Mouse (Mus musculus) midbrain, embryonic 13.5 days (tissue): ENCODE results near the gene Bloc1s3. TPM values are rescaled to one million over a fixed set of nuclear protein-coding genes. Genes with fewer than 3 reads are reported as not detected.
A peak's percentile ranks its signal among the peaks of the same experiment; 100 is the strongest.
"Not testable (repeated sequence)": the region's sequence is repeated elsewhere in the genome, so short reads cannot be mapped to it uniquely, and the experiment has no call there.

Source experiments
- ATAC-seq: fragments of 200-750 bp; cut with Nextera tagmentation; 2 replicates; pipeline ENCODE4 v1.8.0; 2017; ENCODE audit warnings: mild to moderate bottlenecking, moderate TSS enrichment, moderate library complexity
- H3K27ac ChIP-seq: fragments of 300-500 bp; sonication (generic); 2 replicates; pipeline ENCODE4 v1.5.1; 2015; ENCODE audit warnings: inconsistent platforms, mild to moderate bottlenecking, moderate library complexity
- H3K27me3 ChIP-seq: fragments of 300-500 bp; sonication (generic); 2 replicates; pipeline ENCODE4 v1.6.1; 2015; ENCODE audit warnings: mild to moderate bottlenecking, inconsistent platforms
- H3K36me3 ChIP-seq: fragments of 300-500 bp; sonication (generic); 2 replicates; pipeline ENCODE4 v1.6.1; 2015; ENCODE audit warnings: mild to moderate bottlenecking, inconsistent platforms
- H3K4me1 ChIP-seq: fragments of 300-500 bp; sonication (generic); replicated peaks from 2 replicates; pipeline ENCODE4 v1.6.1; 2015; ENCODE audit warnings: inconsistent platforms
- H3K4me2 ChIP-seq: fragments of 300-500 bp; sonication (generic); replicated peaks from 2 replicates; pipeline ENCODE4 v1.6.1; 2015; ENCODE audit warnings: moderate library complexity, mild to moderate bottlenecking, inconsistent platforms
- H3K4me3 ChIP-seq: fragments of 300-500 bp; sonication (generic); replicated peaks from 2 replicates; pipeline ENCODE4 v1.5.1; 2015; ENCODE audit warnings: mild to moderate bottlenecking, inconsistent platforms
- H3K9ac ChIP-seq: fragments of 300-500 bp; sonication (generic); replicated peaks from 2 replicates; pipeline ENCODE4 v1.6.1; 2015; ENCODE audit warnings: mild to moderate bottlenecking, inconsistent platforms
- H3K9me3 ChIP-seq: fragments of 300-500 bp; sonication (generic); 2 replicates; pipeline ENCODE4 v1.6.1; 2016; ENCODE audit warnings: mild to moderate bottlenecking, inconsistent platforms
- WGBS: fragments of 180-500 bp; shearing (Covaris S2); methylation state at CpG from one replicate; pipeline ENCODE4 v1.1.7; 2015; 5-methylcytosine and 5-hydroxymethylcytosine counted together
- polyA plus RNA-seq: library from polyadenylated mRNA; unstranded; fragments of >200 nt; fragmentation: Nextera tagmentation; extraction: Ambion mirVana; gene quantifications from 2 replicates; pipeline ENCODE4 v1.2.1, GENCODE M21; 2015

Gene Bloc1s3
- polyA plus RNA-seq, 1 experiment from 2014 or later = 4.5 TPM

DNA sequence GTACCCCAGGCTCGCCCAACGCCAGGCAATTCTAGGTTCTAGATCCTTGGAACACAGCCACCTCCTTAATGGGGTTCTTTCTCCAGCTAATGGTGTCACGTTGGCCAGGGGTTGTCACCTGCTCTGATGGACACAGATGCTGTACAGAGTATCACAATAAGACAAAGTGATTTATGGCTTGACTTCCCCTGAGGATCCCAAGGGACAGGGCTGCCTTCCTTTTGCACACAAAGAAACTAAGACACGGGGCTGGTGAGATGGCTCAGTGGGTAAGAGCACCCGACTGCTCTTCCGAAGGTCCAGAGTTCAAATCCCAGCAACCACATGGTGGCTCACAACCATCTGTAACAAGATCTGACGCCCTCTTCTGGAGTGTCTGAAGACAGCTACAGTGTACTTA is 3.8 kb upstream of the Bloc1s3 start:
- not testable (repeated sequence) for ATAC-seq, H3K4me2 ChIP-seq, H3K9ac ChIP-seq, H3K27me3 ChIP-seq, H3K36me3 ChIP-seq, H3K9me3 ChIP-seq, H3K4me3 ChIP-seq, H3K27ac ChIP-seq
- peaks cover 21% of the 10 kb centered on the region for H3K4me1 ChIP-seq
- WGBS = 90% methylated on average over 6 of the region's 7 CpGs

DNA sequence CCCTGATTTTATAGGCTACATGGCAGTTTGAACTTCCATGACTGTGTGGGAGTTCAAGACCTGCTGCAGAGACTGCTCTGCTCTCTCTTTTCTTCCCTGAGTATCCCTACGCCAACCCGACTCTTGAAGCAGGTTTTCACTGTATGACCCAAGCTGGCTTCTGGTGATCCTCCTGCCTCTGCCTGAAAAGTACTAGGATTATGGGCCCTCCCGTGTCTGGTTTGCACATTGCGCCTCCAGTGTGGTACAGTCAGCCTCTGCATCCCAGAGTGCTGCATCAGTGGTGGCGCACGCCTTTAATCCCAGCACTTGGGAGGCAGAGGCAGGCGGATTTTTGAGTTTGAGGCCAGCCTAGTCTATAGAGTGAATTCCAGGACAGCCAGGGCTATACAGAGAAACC is 1.6 kb upstream of the Bloc1s3 start:
- WGBS = 94% methylated on average over 7 of the region's 7 CpGs
- Histone ChIP-seq H3K9me3 (no peaks in the 10 kb centered on the region), H3K4me2 (peak overlapping the region; percentile 77), H3K9ac (peak overlapping the region; percentile 88), H3K4me3 (peak overlapping the region; percentile 70), H3K27me3 (no peaks in the 10 kb centered on the region), H3K36me3 (no peaks in the 10 kb centered on the region), H3K4me1 (peaks cover 30% of the 10 kb centered on the region), H3K27ac (no peak overlapping the region)
- no peak for ATAC-seq

DNA sequence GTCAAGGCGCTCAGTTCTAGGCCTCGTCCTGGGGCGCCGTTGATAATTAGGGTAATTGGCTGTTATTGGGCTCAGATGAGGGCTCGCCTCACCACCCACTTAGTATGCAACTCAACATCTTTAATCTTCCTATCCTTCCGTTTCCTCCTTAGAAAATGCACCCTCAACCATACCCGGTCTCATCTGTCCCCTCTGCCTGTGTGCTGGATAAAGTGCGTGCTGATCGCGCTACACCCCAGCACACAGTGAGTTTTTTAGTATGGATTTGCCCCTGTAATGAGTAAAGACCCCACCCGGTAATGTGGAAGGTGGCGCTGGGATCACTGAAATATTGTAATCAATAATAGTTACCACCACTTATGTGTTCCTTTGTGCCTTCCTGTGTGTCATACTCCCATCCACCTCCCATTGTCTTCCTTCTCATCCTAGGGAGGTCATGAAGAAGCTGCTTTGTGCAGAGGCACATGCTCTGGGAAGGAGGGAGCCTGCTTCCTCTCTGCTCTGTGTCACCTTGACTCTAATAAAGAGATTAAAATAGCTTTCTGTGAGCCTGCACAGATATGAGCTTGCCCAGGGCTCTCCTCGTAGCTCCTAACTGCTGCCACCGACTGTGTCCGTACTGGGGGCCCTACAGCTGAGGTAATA is 879 bp upstream of the Bloc1s3 start:
- Histone ChIP-seq H3K36me3 (no peaks in the 10 kb centered on the region), H3K9me3 (no peaks in the 10 kb centered on the region), H3K27ac (peak overlapping the region; percentile 84), H3K4me2 (peak overlapping the region; percentile 77), H3K4me3 (peak overlapping the region; percentile 70), H3K27me3 (no peaks in the 10 kb centered on the region), H3K9ac (peak overlapping the region; percentile 88), H3K4me1 (peaks cover 30% of the 10 kb centered on the region)
- 11% methylated on average over 15 of the region's 15 CpGs for WGBS
- ATAC-seq = peak; percentile 9

DNA sequence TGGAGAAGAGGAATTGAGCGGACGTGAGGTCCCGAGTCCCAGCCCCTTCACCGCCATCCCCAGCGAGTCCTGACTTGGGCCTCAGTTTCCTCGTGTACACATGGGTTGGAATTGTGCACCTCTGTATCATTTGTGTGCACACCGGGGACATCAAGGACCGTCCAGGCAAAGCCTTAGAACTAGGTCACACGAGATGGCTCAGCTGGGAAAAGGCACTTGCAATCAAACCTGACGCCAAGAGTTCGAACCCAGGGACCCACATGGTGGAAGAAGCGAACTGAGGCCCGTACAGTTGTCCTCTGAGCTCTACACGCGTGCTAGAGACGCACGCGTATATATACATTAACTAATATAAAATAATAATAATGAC is 570 bp downstream of the Bloc1s3 start:
- WGBS = 3% methylated on average over 18 of the region's 18 CpGs

DNA sequence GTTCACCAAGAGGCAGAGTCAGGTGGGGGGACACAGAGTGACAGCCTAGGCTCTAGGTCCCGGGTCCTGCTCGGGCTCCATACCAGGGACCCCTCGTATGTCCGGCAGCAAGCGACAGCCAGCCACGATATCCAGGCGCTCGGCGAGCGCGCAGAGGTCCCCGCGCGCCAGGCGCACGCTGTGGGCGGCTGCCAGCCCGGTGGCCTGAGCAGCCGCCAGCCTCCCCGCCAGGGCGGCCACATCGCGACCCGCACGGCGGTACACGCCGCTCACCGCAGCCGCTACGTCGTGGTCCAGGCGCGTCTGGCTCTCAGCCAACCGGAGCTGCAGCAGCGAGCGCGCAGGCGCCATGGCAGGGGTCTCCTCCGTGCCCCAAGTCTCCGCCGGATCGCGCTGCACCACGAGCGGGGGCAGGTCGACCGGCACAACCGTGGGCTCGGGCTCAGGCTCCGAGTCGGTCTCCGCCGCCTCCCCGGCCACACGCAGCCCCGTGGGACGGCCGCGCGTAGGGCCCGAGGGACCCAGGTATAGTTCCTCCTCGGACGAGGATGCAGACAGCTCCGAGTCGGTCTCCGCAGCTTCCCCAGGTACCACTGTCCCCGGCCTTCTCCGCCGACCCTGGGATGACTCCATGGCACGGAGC is 1.1 kb downstream of the Bloc1s3 start:
- peaks cover 28% of the 10 kb centered on the region for H3K4me1 ChIP-seq
- H3K4me3 ChIP-seq = peak overlapping the region; percentile 70
- whole genome bisulfite sequencing = 1% methylated on average over 60 of the region's 71 CpGs
- peak overlapping the region; percentile 84 for H3K27ac ChIP-seq
- H3K4me2 ChIP-seq = peak overlapping the region; percentile 77
- H3K9me3 ChIP-seq = no peaks in the 10 kb centered on the region
- peak overlapping the region; percentile 88 for H3K9ac ChIP-seq
- peak; percentile 37 for ATAC-seq
- no peaks in the 10 kb centered on the region for H3K27me3 ChIP-seq
- no peaks in the 10 kb centered on the region for H3K36me3 ChIP-seq

More for the DNA sequence above, 570 bp downstream of the Bloc1s3 start:
- ATAC-seq = no peak
- Histone ChIP-seq H3K4me1 (peaks cover 28% of the 10 kb centered on the region), H3K27me3 (no peaks in the 10 kb centered on the region), H3K4me2 (peak overlapping the region; percentile 77), H3K4me3 (peak overlapping the region; percentile 70), H3K9me3 (no peaks in the 10 kb centered on the region), H3K9ac (peak overlapping the region; percentile 88), H3K36me3 (no peaks in the 10 kb centered on the region), H3K27ac (peak overlapping the region; percentile 84)

DNA sequence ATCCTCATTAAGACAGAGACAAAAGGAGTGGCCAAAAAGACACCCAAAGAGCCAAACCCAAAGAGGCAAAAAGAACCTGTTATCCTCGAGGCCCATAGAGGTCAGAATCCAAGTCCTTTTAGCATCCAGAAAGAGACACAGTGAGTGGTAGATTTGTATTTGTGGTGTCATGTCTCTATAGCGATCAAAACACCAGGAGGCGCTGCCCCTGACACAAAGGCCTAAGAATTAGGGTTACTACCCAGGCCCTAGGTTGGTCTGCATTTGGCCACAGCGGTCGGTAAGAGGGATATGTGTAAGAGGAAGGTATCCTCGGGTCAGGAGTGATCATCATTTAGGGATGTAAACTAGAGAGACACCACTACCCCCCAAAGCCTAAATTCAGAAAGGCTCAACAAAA is 1.8 kb downstream of the Bloc1s3 start:
- Histone ChIP-seq H3K4me2 (peak overlapping the region; percentile 77), H3K27ac (no peak overlapping the region), H3K27me3 (no peaks in the 10 kb centered on the region), H3K9me3 (no peaks in the 10 kb centered on the region), H3K4me1 (peaks cover 28% of the 10 kb centered on the region), H3K36me3 (no peaks in the 10 kb centered on the region), H3K9ac (peak overlapping the region; percentile 88), H3K4me3 (peak overlapping the region; percentile 70)
- 19% methylated on average over 6 of the region's 6 CpGs for WGBS
- no peak for ATAC-seq

DNA sequence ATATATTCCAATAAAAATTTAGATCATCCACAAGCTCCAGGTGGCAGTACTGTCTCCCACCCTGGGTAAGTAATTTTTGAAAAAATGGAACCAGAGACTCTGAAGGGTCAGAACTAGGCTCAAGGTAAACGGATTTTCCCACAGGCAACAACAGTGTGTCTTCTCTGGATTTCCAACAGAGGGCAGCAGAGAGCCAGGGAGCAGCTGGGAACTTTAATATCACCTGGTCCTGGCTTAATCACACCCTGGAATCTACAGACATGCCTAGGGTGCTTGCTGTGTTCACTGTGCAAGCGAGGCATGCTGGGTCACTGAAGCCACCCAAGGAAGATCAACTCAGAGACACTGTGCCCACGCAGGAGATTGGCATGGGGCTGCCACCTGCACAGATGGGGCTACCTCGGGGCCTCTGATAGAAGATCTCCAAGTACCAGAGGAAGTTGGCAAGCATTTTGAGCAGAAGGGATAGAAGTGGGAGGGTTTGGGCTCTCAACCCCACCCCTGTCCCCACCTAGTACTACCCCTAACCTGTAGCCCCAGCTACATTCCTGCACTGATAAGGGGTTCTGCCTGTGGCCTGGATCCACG is 4.6 kb downstream of the Bloc1s3 start:
- Histone ChIP-seq H3K27me3 (no peaks in the 10 kb centered on the region), H3K4me3 (no peak overlapping the region), H3K27ac (no peak overlapping the region), H3K9me3 (no peaks in the 10 kb centered on the region), H3K36me3 (no peaks in the 10 kb centered on the region), H3K4me1 (peaks cover 18% of the 10 kb centered on the region), H3K9ac (no peak overlapping the region), H3K4me2 (no peak overlapping the region)
- 36% methylated on average over 5 of the region's 5 CpGs for WGBS
- ATAC-seq = no peak

DNA sequence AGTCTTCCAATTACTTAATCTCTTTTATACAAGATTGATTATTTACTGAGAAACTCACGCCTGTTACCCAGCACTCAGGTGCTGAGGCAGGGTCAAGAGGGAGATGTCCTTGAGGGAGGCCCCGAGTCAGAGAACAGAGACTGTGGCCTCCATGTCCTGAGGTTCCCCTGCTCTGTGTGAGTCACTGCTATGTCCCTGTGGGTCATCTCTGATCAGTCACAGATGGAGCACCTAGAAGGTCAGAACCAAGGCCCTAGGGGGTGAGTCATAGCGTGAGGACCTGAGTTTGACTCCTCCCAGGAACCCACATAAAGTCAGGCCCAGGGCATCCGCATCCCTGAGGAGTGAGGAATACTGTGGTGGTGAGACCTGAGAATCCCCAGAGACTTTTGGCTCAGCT is 6.5 kb downstream of the Bloc1s3 start:
- Histone ChIP-seq H3K27ac (no peak overlapping the region), H3K27me3 (no peaks in the 10 kb centered on the region), H3K9me3 (no peaks in the 10 kb centered on the region), H3K4me1 (peaks cover 6% of the 10 kb centered on the region; the same call in 1 of the 2 replicates), H3K9ac (no peak overlapping the region), H3K4me3 (no peak overlapping the region), H3K4me2 (no peak overlapping the region), H3K36me3 (no peaks in the 10 kb centered on the region)
- no peak for ATAC-seq
- WGBS = 81% methylated on average over 4 of the region's 4 CpGs

DNA sequence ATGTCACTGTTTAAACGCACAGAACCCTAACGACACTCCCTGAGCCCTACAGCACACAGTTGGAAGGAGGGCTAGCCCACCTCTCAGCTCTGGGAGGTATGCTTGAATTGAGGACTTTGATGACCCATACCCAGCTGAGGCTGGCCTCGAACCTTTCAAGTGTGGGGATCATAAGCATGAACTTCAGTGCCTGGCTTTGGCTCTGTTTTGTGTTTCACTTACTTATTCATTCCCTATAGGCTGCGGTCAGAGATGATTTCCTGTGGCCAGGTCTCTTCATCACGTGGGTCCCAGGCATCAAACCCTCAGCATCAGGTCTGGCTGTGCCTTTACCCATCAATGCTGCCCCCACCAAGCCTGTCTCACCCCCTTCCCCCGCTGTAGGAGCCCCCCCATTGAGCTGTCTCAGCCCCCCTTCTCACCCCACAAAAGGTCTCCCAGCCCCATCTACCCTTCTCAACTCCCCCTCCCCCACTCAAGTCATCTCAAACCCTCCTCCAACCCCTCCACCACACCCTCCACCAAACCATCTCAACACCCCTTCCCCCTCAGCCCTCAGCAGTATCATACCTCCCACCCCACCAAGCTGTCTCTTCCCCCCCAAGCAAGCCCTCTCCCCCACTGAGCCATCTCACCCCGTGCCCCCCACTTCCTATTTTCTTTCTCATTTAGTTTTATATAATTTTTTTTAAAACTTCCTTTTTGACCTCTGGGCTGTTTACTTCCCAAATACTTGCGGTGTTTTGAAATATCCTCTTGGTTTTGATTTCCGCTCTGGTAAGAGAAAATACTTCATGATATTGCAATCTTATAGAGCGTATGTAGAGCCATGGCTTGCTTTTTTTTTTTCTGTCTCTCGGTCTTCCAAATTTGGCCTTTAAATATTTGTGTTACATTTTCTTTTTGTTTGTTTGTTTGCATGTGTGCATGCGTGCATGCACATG is 7.5 kb downstream of the Bloc1s3 start:
- WGBS = 78% methylated on average over 12 of the region's 12 CpGs

DNA sequence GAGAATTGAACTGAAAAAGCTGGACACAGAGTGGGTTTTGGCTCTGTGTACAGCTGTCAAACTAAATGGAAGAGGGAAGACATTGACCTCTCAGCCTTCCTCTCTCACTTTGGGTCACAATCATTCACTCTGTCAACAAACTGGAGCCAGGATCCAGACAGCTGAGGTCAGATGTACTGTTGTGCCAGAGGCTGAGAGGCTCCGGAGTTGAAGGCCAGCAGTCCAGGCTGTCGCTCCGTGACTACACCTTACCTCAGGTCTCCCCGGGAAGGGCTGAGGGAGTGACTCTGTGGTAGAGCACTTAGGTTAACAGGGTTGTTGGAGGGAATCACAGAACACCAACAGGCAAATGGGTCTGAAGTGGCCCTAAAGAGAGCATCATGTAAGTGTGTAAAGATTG is 9.8 kb downstream of the Bloc1s3 start:
- Histone ChIP-seq H3K9me3 (no peaks in the 10 kb centered on the region), H3K9ac (no peak overlapping the region), H3K4me1 (no peaks in the 10 kb centered on the region), H3K27ac (no peak overlapping the region), H3K27me3 (peaks cover 3% of the 10 kb centered on the region; the same call in 1 of the 2 replicates), H3K4me2 (no peak overlapping the region), H3K4me3 (no peak overlapping the region), H3K36me3 (no peaks in the 10 kb centered on the region)
- WGBS = 88% methylated on average over 4 of the region's 4 CpGs
- ATAC-seq = no peak

More for the DNA sequence above, 7.5 kb downstream of the Bloc1s3 start:
- no peak overlapping the region for H3K9ac ChIP-seq
- no peak for ATAC-seq
- H3K27ac ChIP-seq = no peak overlapping the region
- H3K36me3 ChIP-seq = no peaks in the 10 kb centered on the region
- no peaks in the 10 kb centered on the region for H3K4me1 ChIP-seq
- H3K27me3 ChIP-seq = no peaks in the 10 kb centered on the region
- H3K9me3 ChIP-seq = no peaks in the 10 kb centered on the region
- no peak overlapping the region for H3K4me2 ChIP-seq
- no peak overlapping the region for H3K4me3 ChIP-seq

DNA sequence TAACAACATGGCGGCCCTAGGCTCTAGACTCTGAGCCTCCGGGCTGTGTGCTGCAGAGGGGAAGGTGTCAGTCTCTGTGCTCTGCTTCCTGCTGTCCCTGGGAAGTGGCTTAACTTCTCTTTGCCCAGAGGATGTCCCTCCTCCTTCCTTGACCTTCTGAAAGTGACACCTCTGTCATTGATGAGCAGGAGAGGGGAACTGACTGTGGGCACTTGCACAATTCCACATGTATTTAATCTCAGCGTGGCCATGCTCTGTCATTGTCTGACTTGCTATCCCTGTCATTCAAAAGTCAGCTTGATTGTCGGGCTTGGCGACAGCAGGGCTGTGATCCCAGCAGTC is 12.0 kb downstream of the Bloc1s3 start:
- 63% methylated on average over 5 of the region's 5 CpGs for WGBS
- H3K4me1 ChIP-seq = peaks cover 7% of the 10 kb centered on the region
- no peak overlapping the region for H3K27ac ChIP-seq
- no peak for ATAC-seq
- no peaks in the 10 kb centered on the region for H3K9me3 ChIP-seq
- H3K36me3 ChIP-seq = no peaks in the 10 kb centered on the region
- peaks cover 22% of the 10 kb centered on the region for H3K27me3 ChIP-seq
- no peak overlapping the region for H3K4me2 ChIP-seq
- no peak overlapping the region for H3K4me3 ChIP-seq
- no peak overlapping the region for H3K9ac ChIP-seq
